Mouse (Mus musculus): ENCODE data around the gene Extl2. TPM values are rescaled to one million over a fixed set of nuclear protein-coding genes. Genes with fewer than 3 reads are reported as not detected.

The Extl2 gene
- polyA plus RNA-seq, 1 experiment from 2014 or later, result 3.2 TPM

- ATAC-seq (ENCODE audit: low read depth), result peak; percentile 68
- Histone ChIP-seq H3K4me3 (ENCODE audit: low read depth, low read length) (no peak overlapping the region), H3K9ac (ENCODE audit: low read depth, low read length) (no peak overlapping the region), H3K27ac (ENCODE audit: low read length) (no peak overlapping the region), H3K27me3 (ENCODE audit: control insufficient read depth, insufficient read depth, low read depth, low read length) (no peaks in the 10 kb centered on the region), H3K4me1 (ENCODE audit: control insufficient read depth, low read depth, low read length) (peaks cover 3% of the 10 kb centered on the region; the same call in 1 of the 2 replicates), H3K9me3 (replicated peaks; ENCODE audit: control insufficient read depth, low read length) (no peaks in the 10 kb centered on the region), H3K4me2 (ENCODE audit: low read depth, low read length) (no peak overlapping the region), H3K36me3 (ENCODE audit: control insufficient read depth, insufficient read depth) (peaks cover 9% of the 10 kb centered on the region)
- 70% methylated on average over 10 of the region's 10 CpGs for WGBS (ENCODE audit: insufficient replicate concordance)
These were observed 14.2 kb upstream of the Extl2 start for GRCm38 (mm10) chr3:115993025-115993424.

DNA sequence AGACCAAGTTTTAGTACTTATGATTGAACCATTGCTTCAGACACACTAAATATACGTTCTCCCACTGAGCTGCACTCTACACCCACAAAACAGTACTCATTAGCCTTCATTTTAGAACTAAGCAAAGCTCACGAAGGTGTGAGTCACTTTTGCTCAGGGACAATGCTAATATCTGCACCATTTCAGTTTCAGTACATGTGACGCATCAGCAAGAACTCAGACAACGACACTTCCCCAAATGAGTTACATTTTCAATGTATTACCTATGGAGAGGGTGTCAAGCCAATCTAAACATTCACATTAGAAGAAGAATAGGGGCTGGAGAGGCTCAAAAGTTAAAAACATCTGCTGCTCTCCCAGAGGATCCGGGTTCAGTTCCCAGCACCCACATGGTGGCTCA is 10.3 kb upstream of the Extl2 start:
- H3K36me3 ChIP-seq (ENCODE audit: control insufficient read depth, insufficient read depth), result peaks cover 7% of the 10 kb centered on the region
- H3K9me3 ChIP-seq (replicated peaks; ENCODE audit: control insufficient read depth, low read length), result no peaks in the 10 kb centered on the region
- H3K9ac ChIP-seq (ENCODE audit: low read depth, low read length), result no peak overlapping the region
- H3K4me3 ChIP-seq (ENCODE audit: low read depth, low read length), result no peak overlapping the region
- peaks cover under 1% of the 10 kb centered on the region; the same call in 1 of the 2 replicates for H3K4me1 ChIP-seq (ENCODE audit: control insufficient read depth, low read depth, low read length)
- 71% methylated on average over 5 of the region's 5 CpGs for WGBS (ENCODE audit: insufficient replicate concordance)
- H3K4me2 ChIP-seq (ENCODE audit: low read depth, low read length), result no peak overlapping the region
- no peak overlapping the region for H3K27ac ChIP-seq (ENCODE audit: low read length)
- no peak for ATAC-seq (ENCODE audit: low read depth)
- H3K27me3 ChIP-seq (ENCODE audit: control insufficient read depth, insufficient read depth, low read depth, low read length), result no peaks in the 10 kb centered on the region

DNA sequence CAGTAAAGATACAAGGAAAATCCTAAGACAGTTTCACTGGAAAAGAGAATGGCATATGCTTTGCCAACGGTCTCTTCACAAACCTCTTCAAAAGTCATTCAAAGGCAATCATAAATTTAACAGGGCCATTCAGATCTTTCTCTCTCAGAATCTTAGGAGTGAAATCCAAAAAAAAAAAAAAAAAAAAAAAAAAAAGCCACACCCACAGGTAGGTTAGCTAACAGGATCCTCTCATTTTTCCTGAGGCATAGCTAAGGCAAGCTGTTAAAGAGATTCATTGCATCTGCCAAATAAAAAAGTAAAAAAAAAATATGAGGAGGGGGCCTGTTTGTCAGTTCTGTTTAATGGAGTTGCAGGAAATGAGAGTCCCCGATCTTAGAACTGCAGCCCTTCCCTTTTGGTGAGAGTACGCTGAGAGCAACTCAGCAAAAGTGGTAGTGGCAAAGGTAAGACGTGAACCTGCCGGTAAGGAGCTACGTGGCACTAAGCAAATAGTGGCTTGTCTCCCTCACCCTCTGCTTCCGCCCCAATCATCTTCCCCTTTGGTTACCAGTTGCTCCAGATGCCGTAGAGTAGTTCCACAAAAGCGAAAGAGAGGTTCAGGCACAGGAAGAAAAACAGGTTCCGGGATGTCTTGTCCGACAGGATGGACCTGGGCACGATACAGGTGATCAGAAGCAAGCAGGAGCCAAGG is 831 bp upstream of the Extl2 start:
- Histone ChIP-seq H3K27me3 (ENCODE audit: control insufficient read depth, insufficient read depth, low read depth, low read length) (no peaks in the 10 kb centered on the region), H3K36me3 (ENCODE audit: control insufficient read depth, insufficient read depth) (peaks cover 2% of the 10 kb centered on the region; the same call in 1 of the 2 replicates), H3K9ac (ENCODE audit: low read depth, low read length) (peak overlapping the region; percentile 79), H3K27ac (ENCODE audit: low read length) (peak overlapping the region; percentile 72), H3K9me3 (replicated peaks; ENCODE audit: control insufficient read depth, low read length) (no peaks in the 10 kb centered on the region), H3K4me1 (ENCODE audit: control insufficient read depth, low read depth, low read length) (peaks cover 14% of the 10 kb centered on the region), H3K4me2 (ENCODE audit: low read depth, low read length) (peak overlapping the region; percentile 99), H3K4me3 (ENCODE audit: low read depth, low read length) (peak overlapping the region; percentile 84)
- 4% methylated on average over 12 of the region's 12 CpGs for WGBS (ENCODE audit: insufficient replicate concordance)
- ATAC-seq (ENCODE audit: low read depth), result peak; percentile 20; the same call in 1 of the 2 replicates

GRCm38 (mm10) chr3:116007941-116008440 is 729 bp downstream of the Extl2 start:
- Histone ChIP-seq H3K27ac (ENCODE audit: low read length) (peak overlapping the region; percentile 78), H3K4me2 (ENCODE audit: low read depth, low read length) (peak overlapping the region; percentile 99), H3K36me3 (ENCODE audit: control insufficient read depth, insufficient read depth) (no peaks in the 10 kb centered on the region), H3K4me1 (ENCODE audit: control insufficient read depth, low read depth, low read length) (peaks cover 14% of the 10 kb centered on the region), H3K4me3 (ENCODE audit: low read depth, low read length) (peak overlapping the region; percentile 84), H3K9ac (ENCODE audit: low read depth, low read length) (peak overlapping the region; percentile 79), H3K27me3 (ENCODE audit: control insufficient read depth, insufficient read depth, low read depth, low read length) (no peaks in the 10 kb centered on the region), H3K9me3 (replicated peaks; ENCODE audit: control insufficient read depth, low read length) (no peaks in the 10 kb centered on the region)
- WGBS (ENCODE audit: insufficient replicate concordance), result under 1% methylated on average over 12 of the region's 12 CpGs
- ATAC-seq (ENCODE audit: low read depth), result peak; percentile 51

DNA sequence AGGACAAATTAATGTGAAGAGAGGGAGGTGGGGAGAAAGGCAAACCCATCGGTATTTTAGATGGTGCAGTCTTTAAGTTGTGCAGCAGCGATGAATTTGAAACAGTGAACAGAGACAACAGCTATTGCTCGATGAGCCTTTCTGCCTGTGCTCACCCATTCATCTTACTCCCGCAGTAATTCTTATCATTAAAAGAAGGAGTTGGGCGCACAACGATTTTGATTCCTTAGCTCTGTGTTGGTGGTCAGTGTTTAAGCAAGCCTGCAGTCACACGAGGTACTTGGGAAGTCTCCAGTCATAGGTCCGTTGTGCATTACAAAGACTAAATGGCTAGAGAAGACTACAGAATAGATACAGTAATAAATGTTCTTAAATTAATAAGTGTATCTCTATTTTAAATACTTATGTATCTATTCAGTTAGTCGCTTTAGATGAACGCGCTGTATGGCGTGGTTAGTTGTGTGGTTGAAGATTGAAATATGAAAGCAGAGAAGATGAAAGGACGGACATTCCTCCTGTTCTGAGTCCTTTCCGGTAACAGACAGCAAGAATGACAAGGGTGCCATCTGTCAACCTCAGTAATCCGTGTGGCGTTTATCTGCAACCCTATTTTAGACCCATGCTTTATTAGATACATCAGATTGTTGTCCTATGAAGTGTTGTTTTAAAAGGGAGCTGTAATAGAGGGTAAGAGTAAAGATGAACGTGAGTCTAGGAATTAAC is 2.5 kb downstream of the Extl2 start:
- WGBS (ENCODE audit: insufficient replicate concordance), result 79% methylated on average over 17 of the region's 17 CpGs
- ATAC-seq (ENCODE audit: low read depth), result no peak

GRCm38 (mm10) chr3:116014901-116015300 is 7.6 kb downstream of the Extl2 start:
- no peaks in the 10 kb centered on the region for H3K36me3 ChIP-seq (ENCODE audit: control insufficient read depth, insufficient read depth)
- H3K9ac ChIP-seq (ENCODE audit: low read depth, low read length), result no peak overlapping the region
- H3K27ac ChIP-seq (ENCODE audit: low read length), result no peak overlapping the region
- H3K4me3 ChIP-seq (ENCODE audit: low read depth, low read length), result no peak overlapping the region
- H3K27me3 ChIP-seq (ENCODE audit: control insufficient read depth, insufficient read depth, low read depth, low read length), result no peaks in the 10 kb centered on the region
- ATAC-seq (ENCODE audit: low read depth), result no peak
- WGBS (ENCODE audit: insufficient replicate concordance), result 69% methylated on average over 6 of the region's 6 CpGs
- H3K4me1 ChIP-seq (ENCODE audit: control insufficient read depth, low read depth, low read length), result no peaks in the 10 kb centered on the region
- no peak overlapping the region for H3K4me2 ChIP-seq (ENCODE audit: low read depth, low read length)
- H3K9me3 ChIP-seq (replicated peaks; ENCODE audit: control insufficient read depth, low read length), result no peaks in the 10 kb centered on the region

More for the DNA sequence above, 2.5 kb downstream of the Extl2 start:
- H3K36me3 ChIP-seq (ENCODE audit: control insufficient read depth, insufficient read depth), result no peaks in the 10 kb centered on the region
- no peaks in the 10 kb centered on the region for H3K27me3 ChIP-seq (ENCODE audit: control insufficient read depth, insufficient read depth, low read depth, low read length)
- no peak overlapping the region for H3K4me2 ChIP-seq (ENCODE audit: low read depth, low read length)
- no peaks in the 10 kb centered on the region for H3K9me3 ChIP-seq (replicated peaks; ENCODE audit: control insufficient read depth, low read length)
- no peak overlapping the region for H3K9ac ChIP-seq (ENCODE audit: low read depth, low read length)
- peaks cover 14% of the 10 kb centered on the region for H3K4me1 ChIP-seq (ENCODE audit: control insufficient read depth, low read depth, low read length)
- H3K4me3 ChIP-seq (ENCODE audit: low read depth, low read length), result no peak overlapping the region
- H3K27ac ChIP-seq (ENCODE audit: low read length), result no peak overlapping the region

DNA sequence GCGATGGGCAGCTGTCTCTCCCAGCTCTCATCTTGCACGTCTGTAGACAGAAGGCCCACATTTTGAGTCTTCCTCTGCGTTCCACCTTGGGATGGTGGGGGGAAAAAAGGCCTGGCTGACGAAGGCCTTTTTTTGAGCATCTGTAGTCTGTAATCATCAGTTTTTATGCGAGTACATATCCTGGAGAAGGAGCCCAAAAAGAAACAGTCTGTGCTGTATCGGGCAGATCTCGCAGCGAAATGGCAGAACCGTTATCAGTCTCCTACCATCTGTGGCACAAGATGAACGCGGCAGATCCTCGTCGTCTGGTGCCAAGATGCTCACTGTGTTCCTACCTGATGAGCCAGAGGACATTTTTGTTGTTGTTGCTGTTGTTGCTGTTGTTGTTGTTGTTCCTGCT is 8.9 kb downstream of the Extl2 start:
- no peak for ATAC-seq (ENCODE audit: low read depth)
- H3K4me1 ChIP-seq (ENCODE audit: control insufficient read depth, low read depth, low read length), result no peaks in the 10 kb centered on the region
- H3K36me3 ChIP-seq (ENCODE audit: control insufficient read depth, insufficient read depth), result no peaks in the 10 kb centered on the region
- H3K27me3 ChIP-seq (ENCODE audit: control insufficient read depth, insufficient read depth, low read depth, low read length), result no peaks in the 10 kb centered on the region
- 62% methylated on average over 13 of the region's 13 CpGs for WGBS (ENCODE audit: insufficient replicate concordance)
- no peaks in the 10 kb centered on the region for H3K9me3 ChIP-seq (replicated peaks; ENCODE audit: control insufficient read depth, low read length)
- H3K4me3 ChIP-seq (ENCODE audit: low read depth, low read length), result no peak overlapping the region
- no peak overlapping the region for H3K4me2 ChIP-seq (ENCODE audit: low read depth, low read length)
- H3K27ac ChIP-seq (ENCODE audit: low read length), result no peak overlapping the region
- no peak overlapping the region for H3K9ac ChIP-seq (ENCODE audit: low read depth, low read length)

DNA sequence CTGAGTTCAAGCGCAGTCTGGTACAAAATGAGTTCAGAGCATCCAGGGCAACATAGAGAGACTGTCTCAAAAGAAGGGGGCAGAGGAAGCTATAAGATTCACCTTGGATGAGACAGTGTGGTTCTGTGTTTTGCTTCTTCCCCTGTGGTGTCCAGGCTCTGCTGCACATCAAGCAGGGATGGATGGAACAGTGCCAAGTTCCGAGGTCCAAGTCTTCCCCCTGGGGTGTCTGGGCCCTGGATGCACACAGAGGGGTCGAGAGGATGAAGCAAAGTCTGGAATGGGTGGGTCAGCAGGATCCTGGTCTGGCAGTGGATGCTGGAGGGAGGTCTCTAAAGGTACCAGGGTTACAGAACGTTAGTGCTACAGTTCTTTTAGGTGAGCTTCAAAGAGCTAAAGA is 11.3 kb downstream of the Extl2 start:
- Histone ChIP-seq H3K4me2 (ENCODE audit: low read depth, low read length) (no peak overlapping the region), H3K9ac (ENCODE audit: low read depth, low read length) (no peak overlapping the region), H3K27me3 (ENCODE audit: control insufficient read depth, insufficient read depth, low read depth, low read length) (no peaks in the 10 kb centered on the region), H3K9me3 (replicated peaks; ENCODE audit: control insufficient read depth, low read length) (no peaks in the 10 kb centered on the region), H3K27ac (ENCODE audit: low read length) (no peak overlapping the region), H3K36me3 (ENCODE audit: control insufficient read depth, insufficient read depth) (no peaks in the 10 kb centered on the region), H3K4me1 (ENCODE audit: control insufficient read depth, low read depth, low read length) (no peaks in the 10 kb centered on the region), H3K4me3 (ENCODE audit: low read depth, low read length) (no peak overlapping the region)
- no peak for ATAC-seq (ENCODE audit: low read depth)
- 51% methylated on average over 4 of the region's 4 CpGs for WGBS (ENCODE audit: insufficient replicate concordance)

- WGBS (ENCODE audit: insufficient replicate concordance), result 88% methylated on average over 5 of the region's 5 CpGs
- ATAC-seq (ENCODE audit: low read depth), result no peak
- Histone ChIP-seq H3K4me1 (ENCODE audit: control insufficient read depth, low read depth, low read length) (no peaks in the 10 kb centered on the region), H3K27ac (ENCODE audit: low read length) (no peak overlapping the region), H3K9ac (ENCODE audit: low read depth, low read length) (no peak overlapping the region), H3K27me3 (ENCODE audit: control insufficient read depth, insufficient read depth, low read depth, low read length) (no peaks in the 10 kb centered on the region), H3K36me3 (ENCODE audit: control insufficient read depth, insufficient read depth) (no peaks in the 10 kb centered on the region), H3K4me2 (ENCODE audit: low read depth, low read length) (no peak overlapping the region), H3K4me3 (ENCODE audit: low read depth, low read length) (no peak overlapping the region), H3K9me3 (replicated peaks; ENCODE audit: control insufficient read depth, low read length) (no peaks in the 10 kb centered on the region)
These were observed 11.9 kb downstream of the Extl2 start for GRCm38 (mm10) chr3:116019136-116019535.
